In the genomic region with DNA sequence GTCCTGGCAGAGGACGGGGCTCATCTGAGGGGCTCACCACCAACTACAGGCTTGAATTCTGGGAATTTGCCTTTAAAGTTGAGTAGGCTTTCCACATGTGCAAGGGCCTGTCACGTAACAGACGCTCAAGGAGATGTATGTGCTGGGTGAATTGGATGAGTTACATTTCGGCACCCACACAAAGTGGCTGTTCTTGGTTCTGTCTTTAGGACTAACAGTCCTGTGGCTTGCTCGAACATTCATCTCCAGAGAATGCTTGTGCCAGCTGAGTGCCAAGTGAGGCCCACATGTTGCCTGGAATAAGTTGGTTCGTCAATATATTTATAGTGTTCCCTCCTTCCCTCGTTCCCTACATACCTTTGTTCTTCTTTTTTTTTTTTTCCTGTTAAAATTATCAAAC, we compare ENCODE assay signal across 27 mouse cellular contexts. TPM values are rescaled to one million over a fixed set of nuclear protein-coding genes. Genes with fewer than 3 reads are reported as not detected.
A peak's percentile ranks its signal among the peaks of the same experiment; 100 is the strongest.
DNase-seq lines count a peak whose midpoint lies in the region; ATAC-seq lines count a peak whose summit lies in the region.
"Had no signal": no experiment of that assay in that cellular context is flagged by ENCODE, and none has a peak within 500 bp of the region (broad histone marks: within the 10 kb centered on the region; RNA-seq: fewer than 3 reads in every experiment).

No protein-coding gene starts in this region.

- H3K4me3 ChIP-seq in embryonic facial prominence, embryonic 13.5 days = no peak overlapping the region
- H3K4me3 ChIP-seq: heart, embryonic 12.5 days; kidney, embryonic 15.5 days; limb, embryonic 13.5 days; megakaryocyte, embryonic 14.5 days; midbrain, embryonic 13.5 days had no signal

- peak; percentile 25 to 58 for DNase-seq in frontal cortex, postnatal 36 days (ENCODE audit: low spot score in 2 of 2)
- DNase-seq in frontal cortex, postnatal 25 days (ENCODE audit: low spot score in 2 of 2) = no peak
- peak; percentile 13 to 49 for DNase-seq in left cerebral cortex, adult 9 months (ENCODE audit: low spot score in 2 of 2)
- no peak for DNase-seq in left cerebral cortex, postnatal 10 days (ENCODE audit: extremely low spot score in 1 of 2, low spot score in 2 of 2)
- DNase-seq in left cerebral cortex, postnatal 36 days (ENCODE audit: low spot score in 2 of 2) = peak; percentile 41 to 57
- DNase-seq in T-cell, adult 2 months (ENCODE audit: low spot score) = no peak
- DNase-seq in gastrocnemius, adult 18-20 months (ENCODE audit: low spot score) = no peak
- DNase-seq: adrenal gland, adult 2 months; B cell, adult 2 months; cerebellum, adult 18-20 months; cerebellum, postnatal 14 days; gastrocnemius, postnatal 10 days; heart, postnatal 10 days; kidney, adult 11 months; lung, embryonic 14.5 days; lung, postnatal 36 days had no signal

- H3K4me1 ChIP-seq in embryonic facial prominence, embryonic 13.5 days = no peaks in the 10 kb centered on the region
- H3K4me1 ChIP-seq: kidney, embryonic 15.5 days; limb, embryonic 13.5 days had no signal

- intact Hi-C loops in left cerebral cortex, postnatal 10 days (cut with DNase I) = no loop called here
- intact Hi-C loops in left cerebral cortex, postnatal 36 days (cut with DNase I) = no loop called here

- no peaks in the 10 kb centered on the region for H3K36me3 ChIP-seq in embryonic facial prominence, embryonic 13.5 days
- H3K36me3 ChIP-seq: G1E; heart, embryonic 12.5 days; kidney, embryonic 15.5 days; limb, embryonic 13.5 days; midbrain, embryonic 13.5 days had no signal

- H3K4me2 ChIP-seq in embryonic facial prominence, embryonic 13.5 days = no peak overlapping the region
- H3K4me2 ChIP-seq: heart, embryonic 12.5 days; kidney, embryonic 15.5 days; limb, embryonic 13.5 days; lung, embryonic 14.5 days; midbrain, embryonic 13.5 days had no signal

- H3K9me3 ChIP-seq in embryonic facial prominence, embryonic 13.5 days = no peaks in the 10 kb centered on the region
- H3K9me3 ChIP-seq: G1E; heart, embryonic 12.5 days; kidney, embryonic 15.5 days; limb, embryonic 13.5 days; megakaryocyte, embryonic 14.5 days; midbrain, embryonic 13.5 days had no signal

- no peaks in the 10 kb centered on the region for H3K27me3 ChIP-seq in embryonic facial prominence, embryonic 13.5 days
- H3K27me3 ChIP-seq: CH12.LX; heart, embryonic 12.5 days; kidney, embryonic 15.5 days; limb, embryonic 13.5 days; megakaryocyte, embryonic 14.5 days; Patski had no signal

- no peak for ATAC-seq in embryonic facial prominence, embryonic 13.5 days (ENCODE audit: insufficient number of reproducible peaks, insufficient read depth, low FRiP score, low TSS enrichment, low read depth)
- ATAC-seq: forebrain, embryonic 14.5 days; midbrain, embryonic 13.5 days; Patski had no signal

- 81% methylated on average over 7 of the region's 7 CpGs for WGBS in embryonic facial prominence, embryonic 13.5 days

- H3K27ac ChIP-seq in embryonic facial prominence, embryonic 13.5 days = peak overlapping the region; percentile 5; the same call in 1 of the 2 replicates
- H3K27ac ChIP-seq: kidney, embryonic 15.5 days; limb, embryonic 13.5 days; liver, embryonic 14.5 days; midbrain, embryonic 13.5 days had no signal

- H3K9ac ChIP-seq in embryonic facial prominence, embryonic 13.5 days = no peak overlapping the region
- H3K9ac ChIP-seq: heart, embryonic 12.5 days; kidney, embryonic 15.5 days; limb, embryonic 13.5 days; liver, embryonic 14.5 days; lung, embryonic 14.5 days; midbrain, embryonic 13.5 days had no signal

RNA-seq across cellular contexts. Expression of gene Minpp1, which starts 44.7 kb away (rescaled TPM):
- 10 to 100 TPM; 66.1 to 71.3 TPM for total RNA-seq in left cerebral cortex, postnatal 10 days (2021)
- 61.5 and 69.1 TPM in 2 replicates for polyA plus RNA-seq in embryonic facial prominence, embryonic 13.5 days (2015; fragmentation: Nextera tagmentation; extraction: Ambion mirVana)
- total RNA-seq in left cerebral cortex, postnatal 36 days (2021) = 10 to 100 TPM; 68.4 to 73.9 TPM
- total RNA-seq in gastrocnemius, adult 18-20 months (2021) = 10 to 100 TPM; 13.9 to 14.0 TPM

Comparison
In these comparisons a context has a peak if more than half of its experiments do, and no peak if none do; other contexts are left out.
1. DNase-seq: peak in frontal cortex, postnatal 36 days (2 of 2), left cerebral cortex, adult 9 months (2 of 2) and left cerebral cortex, postnatal 36 days (2 of 2); none in frontal cortex, postnatal 25 days (0 of 2), left cerebral cortex, postnatal 10 days (0 of 2), T-cell, adult 2 months (single experiment) and gastrocnemius, adult 18-20 months (single experiment).
2. RNA of gene Minpp1, which starts 44.7 kb away (total RNA-seq): 68.4 to 73.9 TPM in left cerebral cortex, postnatal 36 days and 66.1 to 71.3 TPM in left cerebral cortex, postnatal 10 days; 13.9 to 14.0 TPM in gastrocnemius, adult 18-20 months; every median in the first group is over 4 times any median in the second.